Mouse (Mus musculus) heart, embryonic 13.5 days (tissue): ENCODE results near the gene Cc2d2a. TPM values are rescaled to one million over a fixed set of nuclear protein-coding genes. Genes with fewer than 3 reads are reported as not detected.
A peak's percentile ranks its signal among the peaks of the same experiment; 100 is the strongest.

Experiments
- ATAC-seq: fragments of 200-750 bp; cut with Nextera tagmentation; 2 replicates; pipeline ENCODE4 v1.8.0; 2017; ENCODE audit warnings: moderate TSS enrichment; ENCODE audit not compliant: insufficient number of reproducible peaks, low FRiP score, low TSS enrichment; ENCODE audit errors: extremely low read depth
- H3K27ac ChIP-seq: fragments of 300-500 bp; sonication (generic); replicated peaks from 2 replicates; pipeline ENCODE4 v1.5.1; 2015; ENCODE audit warnings: moderate library complexity, mild to moderate bottlenecking, inconsistent platforms
- H3K27me3 ChIP-seq: fragments of 300-500 bp; sonication (generic); replicated peaks from 2 replicates; pipeline ENCODE4 v1.6.1; 2015; ENCODE audit warnings: mild to moderate bottlenecking, inconsistent platforms
- H3K36me3 ChIP-seq: fragments of 300-500 bp; sonication (generic); 2 replicates; pipeline ENCODE4 v1.6.1; 2015; ENCODE audit warnings: mild to moderate bottlenecking, inconsistent platforms
- H3K4me1 ChIP-seq: fragments of 300-500 bp; sonication (generic); 2 replicates; pipeline ENCODE4 v1.6.1; 2015; ENCODE audit warnings: inconsistent platforms
- H3K4me2 ChIP-seq: fragments of 300-500 bp; sonication (generic); 2 replicates; pipeline ENCODE4 v1.6.1; 2015; ENCODE audit warnings: inconsistent platforms, mild to moderate bottlenecking, moderate library complexity
- H3K4me3 ChIP-seq: fragments of 300-500 bp; sonication (generic); 2 replicates; pipeline ENCODE4 v1.5.1; 2015; ENCODE audit warnings: moderate library complexity, mild to moderate bottlenecking, inconsistent platforms
- H3K9ac ChIP-seq: fragments of 300-500 bp; sonication (generic); 2 replicates; pipeline ENCODE4 v1.6.1; 2015; ENCODE audit warnings: inconsistent platforms, mild to moderate bottlenecking, moderate library complexity
- H3K9me3 ChIP-seq: fragments of 300-500 bp; sonication (generic); 2 replicates; pipeline ENCODE4 v1.6.1; 2016; ENCODE audit warnings: inconsistent platforms
- WGBS: fragments of 180-500 bp; shearing (Covaris S2); methylation state at CpG from one replicate; pipeline ENCODE4 v1.1.7; 2015; ENCODE audit warnings: mixed read lengths; 5-methylcytosine and 5-hydroxymethylcytosine counted together
- polyA plus RNA-seq: library from polyadenylated mRNA; unstranded; fragments of >200 nt; fragmentation: Nextera tagmentation; extraction: Ambion mirVana; gene quantifications from 2 replicates; pipeline ENCODE4 v1.2.1, GENCODE M21; 2015

Gene Cc2d2a
- polyA plus RNA-seq, 1 experiment from 2014 or later, result 8.2 TPM

GRCm38 (mm10) chr5:43781977-43782930 lies 120.1 kb downstream of the Cc2d2a start:
- WGBS, result 4% methylated on average over 63 of the region's 82 CpGs
- Histone ChIP-seq H3K4me3 (peak overlapping the region; percentile 93), H3K9ac (peak overlapping the region; percentile 97), H3K36me3 (peaks cover 8% of the 10 kb centered on the region), H3K4me2 (peak overlapping the region; percentile 74), H3K27ac (peak overlapping the region; percentile 90), H3K9me3 (no peaks in the 10 kb centered on the region), H3K4me1 (peaks cover 25% of the 10 kb centered on the region), H3K27me3 (no peaks in the 10 kb centered on the region)
- ATAC-seq, result peak; percentile 90

- 77% methylated on average over 2 of the region's 2 CpGs for WGBS
- H3K4me3 ChIP-seq, result no peak overlapping the region
- ATAC-seq, result no peak
Observed at GRCm38 (mm10) chr5:43783996-43784395, 121.8 kb downstream of the Cc2d2a start.

DNA sequence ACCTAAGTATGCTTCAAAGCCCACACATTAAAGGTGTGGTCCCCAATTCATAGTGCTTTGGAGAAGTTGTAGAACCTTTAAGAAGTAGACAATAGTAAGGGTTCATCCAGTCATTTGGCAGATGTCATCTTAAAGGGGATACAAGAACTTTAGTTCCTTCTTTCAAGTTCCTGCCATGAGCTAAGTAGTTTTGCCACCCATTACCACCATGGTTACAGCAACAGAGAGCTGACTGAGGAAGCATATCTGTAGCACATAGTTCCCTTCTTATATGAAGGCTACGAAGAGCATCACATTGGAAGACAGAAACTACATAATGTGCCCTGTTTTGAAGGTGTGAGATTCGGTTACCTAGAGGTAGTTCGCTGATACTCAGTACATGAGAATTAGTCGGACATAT lies 124.5 kb downstream of the Cc2d2a start:
- Histone ChIP-seq H3K9ac (no peak overlapping the region), H3K4me2 (no peak overlapping the region), H3K4me1 (0 out of 2 replicates have a peak, but pooled peaks cover 6% of the 10 kb centered on the region), H3K36me3 (no peaks in the 10 kb centered on the region), H3K27ac (no peak overlapping the region), H3K9me3 (no peaks in the 10 kb centered on the region), H3K27me3 (no peaks in the 10 kb centered on the region), H3K4me3 (no peak overlapping the region)
- ATAC-seq, result no peak
- WGBS, result 82% methylated on average over 4 of the region's 4 CpGs

More at GRCm38 (mm10) chr5:43783996-43784395, 121.8 kb downstream of the Cc2d2a start:
- peaks cover 3% of the 10 kb centered on the region; the same call in 1 of the 2 replicates for H3K36me3 ChIP-seq
- H3K27ac ChIP-seq, result no peak overlapping the region
- no peaks in the 10 kb centered on the region for H3K27me3 ChIP-seq
- peaks cover 16% of the 10 kb centered on the region for H3K4me1 ChIP-seq
- H3K9ac ChIP-seq, result no peak overlapping the region
- no peaks in the 10 kb centered on the region for H3K9me3 ChIP-seq
- no peak overlapping the region for H3K4me2 ChIP-seq

DNA sequence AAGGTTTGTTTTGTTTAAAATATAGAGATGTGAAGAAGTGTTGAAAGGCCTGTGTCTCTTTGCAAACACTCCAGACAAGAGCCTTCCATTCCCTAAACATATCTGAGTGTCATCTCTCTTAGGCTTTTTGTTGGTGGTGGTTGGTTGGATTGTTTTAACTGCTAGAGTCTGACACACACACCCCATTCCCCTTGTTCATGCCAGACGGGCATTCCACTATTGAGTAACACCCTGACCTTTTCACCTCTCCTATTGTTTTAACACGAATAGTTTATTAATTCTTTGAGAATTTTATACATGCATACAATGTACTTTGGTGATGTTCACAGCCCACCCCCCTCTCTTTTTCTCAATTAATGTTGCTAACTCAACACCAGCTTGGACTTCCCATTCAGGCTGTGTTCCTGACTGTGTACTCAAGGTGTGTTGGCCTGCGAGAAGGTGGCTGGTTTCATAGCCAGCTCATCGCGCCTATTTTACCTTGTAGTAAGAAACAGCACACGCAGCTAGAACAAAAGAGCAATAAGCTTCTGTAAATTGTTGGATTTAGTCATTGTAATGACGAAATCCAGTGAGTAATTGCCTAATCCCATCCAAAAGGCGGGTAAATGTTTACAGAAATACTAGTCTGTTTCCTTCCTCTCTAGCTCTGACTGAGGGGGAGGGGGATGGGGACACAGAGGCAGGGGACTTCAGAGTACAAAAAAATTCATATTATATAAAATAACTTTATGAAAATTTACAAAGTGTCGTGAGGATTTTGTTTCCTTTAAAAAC lies 126.0 kb downstream of the Cc2d2a start:
- WGBS, result 73% methylated on average over 9 of the region's 9 CpGs
- Histone ChIP-seq H3K4me2 (no peak overlapping the region), H3K9me3 (no peaks in the 10 kb centered on the region), H3K36me3 (no peaks in the 10 kb centered on the region), H3K4me1 (no peaks in the 10 kb centered on the region), H3K9ac (no peak overlapping the region), H3K4me3 (no peak overlapping the region), H3K27me3 (no peaks in the 10 kb centered on the region), H3K27ac (no peak overlapping the region)
- no peak for ATAC-seq

Other genes with a start within 250 kb of the Cc2d2a start
- gene C1qtnf7, start 146.8 kb upstream of the Cc2d2a start, polyA plus RNA-seq, result 7.6 and 8.0 TPM in 2 replicates
- gene Bst1, start 156.5 kb downstream of the Cc2d2a start, polyA plus RNA-seq, result 0.37 and 0.62 TPM in 2 replicates
- gene Fbxl5, start 159.3 kb downstream of the Cc2d2a start, polyA plus RNA-seq, result 43.2 and 45.4 TPM in 2 replicates
- gene Cd38, start 206.2 kb downstream of the Cc2d2a start, polyA plus RNA-seq, result 19.6 and 23.8 TPM in 2 replicates